Mouse (Mus musculus): ENCODE measurements around the gene A3galt2. TPM values are rescaled to one million over a fixed set of nuclear protein-coding genes. Genes with fewer than 3 reads are reported as not detected.

A3galt2 gene
- polyA plus RNA-seq, 1 experiment from 2014 or later, result 0.04 TPM

DNA sequence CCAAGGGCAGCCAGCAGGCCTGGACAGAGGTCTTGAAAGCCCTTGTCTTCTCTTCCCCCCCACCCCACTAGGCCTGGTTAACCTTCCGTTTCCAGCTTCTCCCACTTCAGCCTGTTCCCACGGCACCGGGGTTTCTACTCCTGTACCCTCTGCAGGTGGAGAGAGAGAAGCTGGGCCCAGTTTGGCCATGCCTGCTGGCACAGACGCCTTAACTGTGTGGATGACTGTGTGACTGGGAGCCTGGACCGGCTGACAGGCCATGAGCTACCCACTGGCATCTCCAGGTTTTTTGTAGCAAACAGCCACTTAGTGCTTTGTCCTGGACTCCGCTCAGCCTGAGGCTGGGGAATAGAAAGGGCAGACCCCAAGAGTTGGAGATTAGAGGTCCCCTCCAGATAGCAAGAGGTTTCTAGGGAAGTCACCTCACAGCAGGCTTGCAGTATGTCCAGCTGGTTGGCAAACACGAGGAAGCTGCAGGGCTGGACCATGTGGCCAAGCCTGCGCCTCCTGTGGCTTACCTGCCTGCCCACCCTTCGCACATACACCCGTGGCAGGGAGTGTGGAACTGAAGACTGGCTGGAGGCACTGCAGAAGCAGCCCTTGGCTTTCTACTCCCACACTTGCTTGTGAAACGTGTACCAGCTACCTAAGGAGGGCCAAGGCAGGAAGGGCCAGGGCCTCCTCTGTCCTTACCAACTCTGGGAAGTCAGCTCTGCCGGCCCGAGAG, 3.0 kb upstream of the A3galt2 start:
- no peak for DNase-seq (ENCODE audit: low spot score)

DNA sequence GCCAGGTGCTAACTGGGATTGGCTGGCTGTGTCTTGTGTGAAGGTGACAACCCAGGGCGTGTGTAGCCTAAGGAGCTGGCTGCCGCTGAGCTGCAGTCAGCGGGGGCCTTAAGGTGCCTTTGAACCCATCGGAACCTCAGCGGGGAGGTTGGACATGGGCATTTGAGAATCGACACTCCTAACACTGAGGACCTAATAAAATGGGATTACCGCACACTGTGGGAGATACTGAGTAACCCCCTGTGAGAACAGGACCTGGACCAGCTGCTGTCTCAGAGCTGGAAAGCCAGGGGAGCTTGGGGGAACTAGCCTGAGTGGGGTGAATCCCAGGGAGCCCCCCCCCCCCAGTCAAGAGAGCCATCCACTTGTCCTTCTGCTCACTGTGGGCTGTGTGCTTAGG, 1.6 kb upstream of the A3galt2 start:
- DNase-seq (ENCODE audit: low spot score), result no peak

DNA sequence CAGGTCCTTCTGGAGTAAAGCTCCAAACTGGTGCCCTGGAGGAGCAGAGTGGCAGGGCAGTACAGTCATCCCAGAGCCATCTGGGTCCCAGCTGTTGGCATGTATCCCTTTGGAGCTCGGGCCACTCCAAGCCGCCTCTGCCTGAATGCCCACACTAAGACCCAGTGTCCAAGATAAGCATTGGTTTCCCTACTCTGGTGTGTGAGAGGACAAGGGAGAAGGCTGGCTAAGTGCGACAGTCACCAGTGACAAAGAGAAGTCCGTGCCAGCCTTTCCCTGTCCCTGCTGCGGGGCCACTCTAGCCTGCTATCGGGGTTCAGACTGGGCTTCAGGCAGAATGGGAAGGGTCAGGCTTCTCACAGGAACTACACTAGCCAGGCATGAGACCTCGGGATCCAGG, 736 bp downstream of the A3galt2 start:
- DNase-seq (ENCODE audit: low spot score), result no peak

DNA sequence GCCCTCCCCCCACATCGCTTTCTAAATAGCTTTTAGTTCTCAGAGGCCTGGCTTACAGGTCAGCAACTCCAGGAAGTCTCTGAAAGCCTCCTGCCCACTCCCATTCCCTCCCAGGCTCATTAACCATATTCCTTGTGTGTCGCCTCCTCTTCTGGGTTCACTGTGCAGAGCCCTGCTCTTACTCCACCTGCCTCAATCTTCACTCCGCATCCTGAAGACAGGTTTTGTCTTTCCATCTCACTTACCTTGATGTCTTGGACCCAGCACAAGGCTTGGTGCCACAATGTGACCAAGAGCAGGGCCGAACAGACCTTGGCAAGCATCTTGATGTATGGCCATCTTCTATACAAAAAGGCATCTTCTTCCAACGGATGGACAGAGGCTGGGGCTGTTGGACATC, 4.0 kb downstream of the A3galt2 start:
- DNase-seq (ENCODE audit: low spot score), result no peak

DNA sequence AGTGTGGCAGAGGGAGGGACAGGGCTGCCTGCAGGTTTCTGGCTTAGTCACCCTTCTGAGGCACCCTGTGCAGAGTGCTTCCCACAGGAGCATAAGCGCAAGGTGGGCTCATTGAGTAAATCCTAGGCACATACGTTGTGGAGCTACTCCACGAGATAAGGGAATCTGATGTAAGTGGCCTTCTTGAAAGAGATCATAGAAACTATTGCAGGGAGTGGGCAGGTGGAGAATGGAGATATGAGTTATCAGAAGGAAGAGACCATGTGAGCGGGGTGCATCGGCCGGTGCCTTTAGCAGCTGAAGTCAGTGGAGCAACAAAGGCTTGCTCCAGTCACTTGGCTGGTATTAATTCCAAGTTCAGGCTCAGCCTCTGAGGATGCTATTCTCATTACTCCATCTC, 4.9 kb downstream of the A3galt2 start:
- no peak for DNase-seq (ENCODE audit: low spot score)

DNA sequence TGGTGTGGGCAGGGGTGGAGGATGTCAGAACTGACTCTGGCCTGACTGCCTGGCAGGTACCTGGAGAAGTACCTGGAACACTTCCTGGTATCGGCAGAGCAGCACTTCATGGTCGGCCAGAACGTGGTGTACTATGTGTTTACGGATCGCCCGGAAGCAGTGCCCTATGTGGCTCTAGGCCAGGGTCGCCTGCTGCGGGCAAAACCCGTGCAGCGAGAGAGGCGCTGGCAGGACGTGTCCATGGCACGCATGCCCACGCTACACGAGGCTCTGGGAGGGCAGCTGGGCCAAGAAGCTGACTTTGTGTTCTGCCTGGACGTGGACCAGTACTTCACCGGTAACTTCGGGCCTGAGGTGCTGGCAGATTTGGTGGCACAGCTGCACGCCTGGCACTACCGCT, 11.8 kb downstream of the A3galt2 start:
- no peak for DNase-seq (ENCODE audit: low spot score)

DNA sequence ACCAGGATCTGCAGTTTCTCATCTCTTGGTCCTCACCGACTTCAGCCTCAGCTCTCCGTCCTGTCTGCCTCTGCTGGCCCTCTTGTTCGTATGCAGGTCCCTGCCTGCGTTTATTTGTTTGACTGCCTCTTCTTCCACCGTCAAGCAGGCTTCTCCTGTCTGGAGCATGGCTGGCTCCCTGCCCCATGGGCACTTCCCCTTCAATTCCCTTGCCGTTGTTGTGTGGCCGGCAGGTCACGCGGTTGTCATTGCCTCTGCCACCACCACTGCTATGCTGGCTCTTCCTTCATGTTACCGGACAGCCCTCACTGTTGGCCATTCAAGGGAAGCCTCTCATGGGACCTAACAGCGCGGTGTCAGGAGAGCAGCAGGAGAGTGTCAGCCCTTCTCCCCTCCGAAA, 13.0 kb downstream of the A3galt2 start:
- DNase-seq (ENCODE audit: low spot score), result no peak

DNA sequence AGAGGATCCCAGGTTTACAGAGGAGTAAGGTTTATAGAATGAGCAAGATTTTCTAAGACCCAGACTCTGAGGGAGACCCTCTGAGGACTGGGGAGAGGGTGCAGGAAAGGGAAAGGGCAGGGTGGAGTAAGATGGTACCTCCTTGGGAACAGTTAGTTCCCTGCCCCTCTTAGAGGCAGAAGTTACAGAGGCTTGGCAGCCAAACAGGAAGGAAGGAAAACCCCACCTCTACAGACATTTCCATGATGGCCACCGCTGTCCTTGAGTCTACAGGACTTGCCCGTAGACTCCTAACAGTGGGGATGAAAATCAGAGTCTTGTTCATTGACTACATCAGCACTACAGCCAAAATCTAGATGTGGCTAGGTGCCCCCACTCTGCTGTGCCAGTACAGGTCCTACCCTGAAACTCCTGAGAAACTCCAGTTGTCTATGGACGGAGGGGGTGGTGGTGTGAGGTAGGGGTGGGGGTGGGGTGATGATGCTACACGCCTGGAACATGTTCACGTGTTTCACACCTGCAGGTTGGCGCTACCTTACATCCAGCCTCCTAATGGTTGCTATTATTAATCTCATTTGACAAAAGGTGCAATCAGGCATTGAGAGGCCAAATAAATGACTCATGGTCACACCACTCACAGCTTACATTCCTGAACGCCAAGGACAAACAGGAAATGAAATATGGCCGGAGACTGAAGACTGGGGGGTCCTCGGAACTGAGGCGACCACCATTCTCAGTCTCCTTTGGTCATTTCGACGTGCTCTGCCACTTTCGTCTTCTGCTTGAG, 14.6 kb downstream of the A3galt2 start:
- DNase-seq (ENCODE audit: low spot score), result no peak

DNA sequence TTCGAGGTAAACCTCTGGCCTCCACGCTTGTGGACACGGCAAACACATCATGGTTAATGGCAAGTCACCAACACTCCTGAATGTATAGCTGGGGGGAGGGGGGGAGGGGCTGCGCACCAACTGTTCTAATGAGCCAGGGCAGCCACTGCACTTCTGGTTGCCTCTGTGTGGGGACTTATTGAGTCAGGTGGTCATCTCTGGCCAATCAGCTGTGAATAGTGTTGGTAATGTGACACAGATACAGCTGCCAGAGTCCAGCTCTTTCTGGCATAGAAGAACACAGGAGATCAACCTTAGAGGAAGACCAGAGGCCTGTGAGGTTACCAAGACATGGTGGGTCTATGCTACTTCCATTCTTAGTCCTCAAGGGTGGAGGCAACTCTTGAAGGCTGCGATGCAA, 15.5 kb downstream of the A3galt2 start:
- no peak for DNase-seq (ENCODE audit: low spot score)

DNA sequence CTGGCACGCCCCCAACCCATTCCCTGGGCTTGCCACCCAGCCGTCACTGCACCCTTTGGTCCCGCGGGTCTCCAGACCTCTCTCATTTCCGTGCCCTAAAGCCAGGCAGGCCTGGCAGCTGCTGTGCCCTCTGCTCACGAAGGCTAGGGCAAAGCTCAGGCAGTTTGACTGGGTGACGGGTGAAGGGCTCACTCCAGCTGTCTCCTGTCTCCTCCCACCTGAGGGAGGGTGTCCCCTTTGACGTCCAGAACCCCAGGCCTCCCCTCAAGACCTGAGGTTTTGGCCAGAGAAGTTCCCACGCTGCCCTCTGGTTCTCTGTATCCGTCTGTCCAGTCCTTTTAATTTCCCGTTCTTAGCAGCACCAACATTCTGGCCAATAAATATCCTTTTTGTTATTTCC, 18.7 kb downstream of the A3galt2 start:
- DNase-seq (ENCODE audit: low spot score), result no peak

DNA sequence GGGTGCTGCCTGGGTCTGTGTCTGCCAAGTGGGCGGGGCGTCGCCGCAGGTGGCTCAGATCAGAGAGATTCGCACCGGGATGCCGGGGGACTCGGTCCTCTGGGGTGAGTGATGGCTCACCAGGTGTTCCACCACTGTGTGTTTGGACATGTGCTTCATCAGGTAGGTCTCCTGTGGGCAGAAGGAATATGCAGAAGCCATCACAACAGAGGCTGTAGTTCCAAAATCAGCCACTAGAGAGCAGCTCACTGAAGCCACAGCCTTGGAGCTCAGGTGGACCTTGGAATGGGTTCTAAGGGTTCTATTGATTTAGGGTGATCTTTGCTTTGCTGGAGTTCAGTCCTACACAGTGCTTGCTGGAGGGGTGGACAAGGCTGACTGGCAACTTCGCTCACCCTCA, 19.3 kb downstream of the A3galt2 start:
- peak; percentile 43 for DNase-seq (ENCODE audit: low spot score)

DNA sequence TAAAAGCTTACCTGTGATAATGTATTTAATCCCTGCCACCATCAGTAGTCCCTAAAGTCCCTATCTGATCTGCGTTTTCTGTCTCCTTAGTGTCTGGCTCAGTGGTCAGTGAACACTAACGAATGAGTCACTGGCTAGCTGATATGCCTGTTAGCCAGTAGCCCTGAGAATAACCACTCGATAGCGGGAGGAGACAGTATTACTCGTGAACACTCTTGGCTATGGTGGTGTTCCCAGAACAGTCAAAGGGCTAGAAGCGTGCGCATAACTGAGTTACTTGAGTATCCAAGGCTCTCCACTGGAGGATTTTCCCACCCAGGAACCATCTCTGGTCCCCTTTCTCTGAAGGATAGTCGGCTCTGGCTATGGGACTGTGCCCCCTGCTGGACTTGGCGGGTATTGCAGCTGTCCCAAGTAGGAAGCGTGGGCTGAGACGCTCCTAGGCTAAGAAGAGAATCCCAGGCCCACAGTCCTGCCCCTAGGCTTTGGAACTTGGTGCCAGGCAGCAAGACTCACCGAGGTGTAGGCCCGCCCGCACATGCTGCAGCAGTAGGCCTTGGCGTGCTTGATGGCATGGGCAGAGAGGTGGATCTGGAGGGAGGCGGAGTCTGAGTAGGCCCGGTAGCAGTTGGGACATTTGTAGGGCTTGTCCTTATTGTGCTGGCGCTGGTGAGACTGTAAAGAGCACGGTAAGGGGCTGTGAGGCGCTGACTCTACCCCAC, 21.6 kb downstream of the A3galt2 start:
- peak; percentile 66 for DNase-seq (ENCODE audit: low spot score)

DNA sequence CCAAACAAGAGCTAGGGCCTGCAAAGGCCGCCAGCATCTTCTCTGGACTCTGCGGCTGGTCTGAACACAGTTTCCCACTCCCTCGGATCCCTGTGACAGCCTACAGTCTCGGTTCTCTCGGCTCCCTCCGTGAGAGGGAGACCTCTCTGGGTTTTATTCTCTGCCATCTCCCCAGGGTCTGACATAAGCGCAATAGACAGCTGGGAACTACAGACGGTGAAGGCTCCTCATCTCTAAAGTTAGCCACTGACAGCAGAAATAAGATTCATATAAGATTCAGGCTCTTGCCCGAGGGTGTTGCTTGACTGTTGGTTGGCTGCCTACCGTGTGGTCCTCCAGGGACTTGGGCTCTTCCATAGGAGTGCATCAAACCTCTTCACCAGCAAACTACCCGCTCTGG, 22.4 kb downstream of the A3galt2 start:
- no peak for DNase-seq (ENCODE audit: low spot score)

DNA sequence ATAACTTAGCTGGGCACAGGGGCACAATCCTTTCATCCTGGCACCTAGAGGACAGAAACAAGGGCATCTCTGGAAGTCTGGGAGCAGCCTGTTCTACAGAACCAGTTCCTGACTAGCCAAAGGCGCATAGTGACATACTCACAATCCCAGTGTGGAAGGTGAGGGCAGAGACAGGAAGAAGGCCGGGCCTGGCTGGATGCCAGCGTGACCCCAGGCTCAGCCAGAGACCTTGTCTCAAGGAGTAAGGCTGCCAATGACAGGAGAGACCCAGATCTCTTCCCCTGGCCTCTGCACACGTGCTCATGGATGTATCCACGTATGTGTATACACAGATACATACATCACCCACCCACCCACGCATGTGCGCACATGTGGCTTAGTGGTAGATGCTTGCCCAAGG, 26.9 kb downstream of the A3galt2 start:
- no peak for DNase-seq (ENCODE audit: low spot score)

DNA sequence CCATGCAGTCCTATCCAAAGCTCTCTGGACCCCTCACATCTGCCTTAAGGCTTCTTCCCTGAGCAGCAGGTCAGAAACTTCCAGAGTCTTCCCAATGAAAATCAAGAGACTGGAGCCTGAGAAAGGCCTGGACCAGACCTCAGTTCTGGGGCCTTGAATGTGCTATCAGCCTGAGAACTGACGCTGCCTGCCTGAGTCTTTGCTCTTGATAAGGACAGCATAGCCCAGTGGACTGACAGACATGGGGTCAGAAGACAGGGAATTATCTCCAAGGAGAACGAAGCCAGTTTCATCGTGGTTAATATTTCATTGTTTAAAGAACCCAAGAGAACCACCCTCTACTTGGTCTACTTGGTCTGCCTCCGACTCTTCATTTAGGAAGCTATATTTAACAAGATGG, 27.5 kb downstream of the A3galt2 start:
- no peak for DNase-seq (ENCODE audit: low spot score)

DNA sequence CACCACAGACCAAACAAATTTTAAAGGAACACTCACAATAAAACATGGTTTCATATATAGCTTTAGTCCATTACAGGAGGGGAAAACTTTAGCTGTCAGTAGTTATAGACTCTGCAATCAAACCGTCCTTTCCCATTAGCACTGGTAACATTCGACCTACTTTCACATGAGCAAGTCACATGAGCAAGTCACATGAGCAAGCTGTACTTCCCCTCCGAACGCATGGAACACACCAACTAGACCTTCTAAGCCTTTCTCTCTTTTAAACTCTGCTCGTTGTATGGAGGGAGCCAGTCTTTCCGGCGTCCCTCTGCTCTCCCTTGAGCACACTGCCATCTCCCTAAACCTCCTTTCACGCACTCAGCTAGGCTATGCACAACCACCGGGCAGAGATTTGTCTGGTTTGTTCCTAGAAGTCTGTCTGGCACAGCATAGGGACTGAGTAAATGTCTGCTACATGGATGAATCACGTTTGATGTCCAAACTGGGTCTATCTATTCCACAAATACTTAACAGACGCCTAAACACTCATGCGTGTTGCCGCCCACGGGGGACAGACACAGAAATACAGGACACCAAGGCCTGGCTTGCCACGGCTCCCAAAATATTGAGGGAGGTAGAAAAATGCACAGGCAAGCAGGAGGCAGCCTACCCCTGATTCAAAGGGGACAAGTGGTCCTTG, 29.9 kb downstream of the A3galt2 start:
- DNase-seq (ENCODE audit: low spot score), result no peak

DNA sequence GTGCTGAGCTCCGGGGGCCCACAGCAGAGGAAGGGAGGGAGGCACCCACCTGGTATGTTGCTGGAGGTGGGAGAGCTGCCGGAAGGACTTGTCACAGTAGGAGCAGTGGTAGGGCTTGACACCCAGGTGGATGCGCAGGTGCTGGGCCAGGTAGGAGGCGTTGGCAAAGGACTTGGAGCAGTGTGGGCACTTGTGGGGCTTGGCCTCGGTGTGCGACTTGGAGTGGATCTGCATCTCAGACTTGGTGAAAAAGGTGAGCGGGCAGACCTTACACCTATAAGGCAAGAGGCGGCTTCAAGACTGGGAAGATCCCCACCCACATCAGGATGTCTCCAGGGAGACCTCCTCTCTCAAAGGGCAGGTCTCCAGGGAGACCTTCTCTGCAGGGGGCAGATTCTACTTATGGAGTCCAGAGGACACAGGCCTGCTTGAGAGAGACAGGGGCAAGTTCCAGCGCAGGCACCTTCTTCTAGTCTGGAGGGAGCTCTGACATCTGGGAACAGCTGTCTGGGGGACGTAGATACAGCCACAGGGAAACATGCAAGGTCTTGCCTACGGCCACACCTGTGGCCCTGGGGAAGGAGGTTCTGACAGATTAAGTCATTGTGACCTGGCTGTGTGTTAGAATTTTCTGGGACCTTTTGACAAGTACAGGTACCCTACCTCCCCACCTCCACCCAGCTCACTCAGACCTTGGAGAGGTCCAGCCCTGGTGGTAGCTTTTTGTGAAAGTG, 30.9 kb downstream of the A3galt2 start:
- DNase-seq (ENCODE audit: low spot score), result no peak

DNA sequence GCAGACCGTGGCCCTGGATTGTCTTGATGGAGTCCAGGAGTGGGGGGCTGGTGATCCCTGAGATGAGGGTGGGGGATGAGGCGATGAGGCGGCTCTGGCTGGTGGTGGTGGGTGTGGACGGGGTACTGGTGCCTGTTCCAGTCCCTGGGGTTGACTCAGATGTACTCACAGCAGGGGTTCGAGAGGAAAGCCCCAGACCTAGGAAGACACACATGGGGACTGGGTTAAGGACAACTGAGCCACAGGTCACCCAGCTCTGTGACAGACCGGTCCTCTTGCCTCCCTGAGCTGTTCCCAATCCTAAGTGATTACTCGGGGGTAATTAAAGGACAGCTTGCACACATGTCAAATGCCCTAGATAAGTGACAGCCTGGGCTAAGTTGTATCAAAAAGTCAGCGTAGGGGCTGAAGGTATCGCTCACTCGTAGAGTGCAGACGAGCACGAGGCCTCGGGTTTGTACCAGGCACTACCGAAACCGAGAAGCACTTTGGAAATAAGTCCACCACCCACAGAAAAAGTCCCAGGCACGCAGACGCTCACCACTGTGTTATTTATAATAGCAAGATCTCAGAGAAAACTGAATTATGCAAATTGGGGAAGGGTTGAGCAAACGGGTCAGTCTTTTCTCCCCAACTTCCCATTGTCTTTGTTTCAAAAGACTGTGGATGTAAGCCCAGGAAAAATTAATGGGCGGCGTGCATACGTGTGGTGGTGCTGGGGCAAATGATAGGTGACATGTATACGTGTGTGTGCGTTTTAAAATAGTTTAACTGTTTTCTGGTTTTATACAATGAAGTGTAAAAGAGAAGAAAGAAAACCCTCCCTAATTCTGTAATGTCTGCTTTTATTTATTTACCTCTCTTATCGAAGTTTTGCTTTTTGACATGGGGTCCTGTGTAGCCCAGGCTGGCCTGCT, 32.1 kb downstream of the A3galt2 start:
- no peak for DNase-seq (ENCODE audit: low spot score)

DNA sequence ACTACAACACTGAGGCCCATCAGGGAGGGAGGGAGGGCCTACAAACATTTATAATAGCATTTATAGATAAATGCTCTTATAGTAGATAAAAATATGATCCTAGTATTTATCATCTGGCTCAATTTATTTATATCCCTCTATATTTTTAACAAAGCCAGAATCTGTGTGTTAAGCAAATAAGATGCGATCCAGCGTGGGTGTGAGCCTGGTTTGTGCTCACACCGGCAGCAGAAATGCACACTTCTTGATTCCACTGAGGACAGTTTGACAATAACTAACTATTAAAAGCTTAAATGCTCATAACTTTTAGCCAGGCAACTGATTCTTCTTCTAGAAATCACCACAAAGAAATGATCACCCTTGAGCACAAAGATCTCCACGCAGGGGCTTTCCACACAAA, 32.9 kb downstream of the A3galt2 start:
- DNase-seq (ENCODE audit: low spot score), result no peak

DNA sequence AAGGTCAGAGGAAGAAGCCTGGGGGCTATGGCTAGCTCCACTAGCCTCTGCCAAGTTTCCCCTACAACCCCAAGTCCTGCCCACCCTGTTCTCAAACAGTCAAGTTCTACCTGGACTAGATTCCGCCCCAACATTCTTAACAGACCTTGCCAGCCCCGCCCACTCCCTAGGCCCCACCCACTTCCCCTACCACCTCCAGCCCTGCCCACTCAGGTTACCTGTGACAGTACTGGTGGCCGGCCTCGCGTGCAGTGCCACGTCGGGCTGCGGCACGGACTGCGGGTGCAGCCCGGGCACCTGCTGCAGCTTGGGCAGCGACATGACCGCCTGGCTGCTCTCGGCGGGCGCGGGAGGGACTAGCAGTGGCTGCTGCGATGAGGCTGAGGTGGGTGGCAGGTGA, 34.5 kb downstream of the A3galt2 start:
- DNase-seq (ENCODE audit: low spot score), result no peak

All from thymus, postnatal 0 days (tissue).